8 mouse cellular contexts compared by ENCODE assay signal in genomic region chr10:39368572-39369135, GRCm38 (mm10). TPM values are rescaled to one million over a fixed set of nuclear protein-coding genes. Genes with fewer than 3 reads are reported as not detected.
A peak's percentile ranks its signal among the peaks of the same experiment; 100 is the strongest.
DNase-seq lines count a peak whose midpoint lies in the region; ATAC-seq and TF ChIP-seq lines count a peak whose summit lies in the region.

Gene Fyn, plus strand, starts transcription at chr10:39368855.

- no peak for TF ChIP-seq CTCF in CH12.LX (conservative IDR thresholded peaks at IDR 0.05 in 1 of 2, IDR thresholded peaks at IDR 0.05 in 1 of 2; ENCODE audit: low read depth in 2 of 2, low read length in 2 of 2)

- in situ Hi-C loops in CH12.LX (cut with MboI; ENCODE audit: low pct_ligation_motif_present, low pct_unique_long_range_greater_than_20kb, low sequenced_read_pairs) = no loop called here

- H3K27ac ChIP-seq in CH12.LX (ENCODE audit: insufficient read depth, low read depth) = no peak within 1 kb of the TSS
- peak within 1 kb of the TSS; percentile 91 for H3K27ac ChIP-seq in embryonic facial prominence, embryonic 15.5 days (replicated peaks)
- peak within 1 kb of the TSS; percentile 99 for H3K27ac ChIP-seq in hindbrain, embryonic 13.5 days
- H3K27ac ChIP-seq in liver, embryonic 15.5 days (replicated peaks) = peak within 1 kb of the TSS; percentile 80

- no peaks in the 10 kb centered on the region for H3K79me2 ChIP-seq in CH12.LX (replicated peaks; ENCODE audit: control insufficient read depth, extremely low read depth, insufficient read depth, poor library complexity, severe bottlenecking)

- H3K9ac ChIP-seq in CH12.LX (ENCODE audit: insufficient read depth, low read depth) = peak within 1 kb of the TSS; percentile 62
- peak within 1 kb of the TSS; percentile 80 for H3K9ac ChIP-seq in embryonic facial prominence, embryonic 15.5 days
- H3K9ac ChIP-seq in hindbrain, embryonic 13.5 days = peak within 1 kb of the TSS; percentile 100
- peak within 1 kb of the TSS; percentile 77 for H3K9ac ChIP-seq in liver, embryonic 15.5 days

- TF ChIP-seq EP300 in CH12.LX (IDR thresholded peaks at IDR 0.05; ENCODE audit: low read length) = no peak

- 33% methylated on average over 8 of the region's 8 CpGs for WGBS in embryonic facial prominence, embryonic 15.5 days
- WGBS in hindbrain, embryonic 13.5 days = 32% methylated on average over 8 of the region's 8 CpGs
- WGBS in liver, embryonic 15.5 days (ENCODE audit: insufficient replicate concordance) = 6% methylated on average over 8 of the region's 8 CpGs

- no peak for TF ChIP-seq RAD21 in CH12.LX (IDR thresholded peaks at IDR 0.05; ENCODE audit: low read depth, low read length)

- intact Hi-C loops in gastrocnemius, postnatal 36 days (cut with DNase I) = loop anchor here (10.0 kb wide), 1 partner anchor 194 kb away; no protein-coding TSS in a partner anchor

- H3K27me3 ChIP-seq in CH12.LX (replicated peaks) = no peaks in the 10 kb centered on the region
- H3K27me3 ChIP-seq in embryonic facial prominence, embryonic 15.5 days = peaks cover 3% of the 10 kb centered on the region; the same call in 1 of the 2 replicates
- no peaks in the 10 kb centered on the region for H3K27me3 ChIP-seq in hindbrain, embryonic 13.5 days
- peaks cover 3% of the 10 kb centered on the region; the same call in 1 of the 2 replicates for H3K27me3 ChIP-seq in liver, embryonic 15.5 days

- dilution Hi-C loops in CH12.LX (cut with MboI; ENCODE audit: extremely low pct_ligation_motif_present, extremely low pct_unique_long_range_greater_than_20kb, low sequenced_read_pairs) = no loop called here

- peaks cover 0 to 13% of the 10 kb centered on the region in 2 experiments for H3K36me3 ChIP-seq in CH12.LX (replicated peaks in 1 of 2; ENCODE audit: control insufficient read depth in 1 of 2, insufficient read depth in 1 of 2, low read length in 1 of 2)
- no peaks in the 10 kb centered on the region for H3K36me3 ChIP-seq in embryonic facial prominence, embryonic 15.5 days
- H3K36me3 ChIP-seq in hindbrain, embryonic 13.5 days = no peaks in the 10 kb centered on the region
- H3K36me3 ChIP-seq in liver, embryonic 15.5 days (replicated peaks) = no peaks in the 10 kb centered on the region

- DNase-seq in gastrocnemius, postnatal 4 days (ENCODE audit: low spot score in 2 of 2) = no peak
- no peak for DNase-seq in gastrocnemius, postnatal 36 days
- peak; percentile 12 for DNase-seq in CH12.LX (ENCODE audit: extremely low read depth)
- no peak for DNase-seq in retina, embryonic 14.5 days (ENCODE audit: low spot score)
- DNase-seq in cerebellum, postnatal 10 days = no peak

- H3K4me1 ChIP-seq in CH12.LX (ENCODE audit: control insufficient read depth in 1 of 2, insufficient read depth in 2 of 2) = peaks cover 0 to 30% of the 10 kb centered on the region in 2 experiments; a peak in 2 of 4 replicates
- H3K4me1 ChIP-seq in embryonic facial prominence, embryonic 15.5 days = peaks cover 22% of the 10 kb centered on the region
- H3K4me1 ChIP-seq in hindbrain, embryonic 13.5 days (replicated peaks) = peaks cover 38% of the 10 kb centered on the region
- H3K4me1 ChIP-seq in liver, embryonic 15.5 days (replicated peaks) = peaks cover 41% of the 10 kb centered on the region

- no peak for ATAC-seq in embryonic facial prominence, embryonic 15.5 days (ENCODE audit: insufficient number of reproducible peaks, low FRiP score, low TSS enrichment, low read depth)
- ATAC-seq in hindbrain, embryonic 13.5 days (ENCODE audit: low FRiP score) = no peak
- no peak for ATAC-seq in liver, embryonic 15.5 days (ENCODE audit: insufficient read depth)

- no peaks in the 10 kb centered on the region for H3K9me3 ChIP-seq in CH12.LX (replicated peaks; ENCODE audit: low read length)
- no peaks in the 10 kb centered on the region for H3K9me3 ChIP-seq in embryonic facial prominence, embryonic 15.5 days (replicated peaks)
- no peaks in the 10 kb centered on the region for H3K9me3 ChIP-seq in hindbrain, embryonic 13.5 days
- no peaks in the 10 kb centered on the region for H3K9me3 ChIP-seq in liver, embryonic 15.5 days (replicated peaks)

- TF ChIP-seq POLR2A in CH12.LX (IDR thresholded peaks at IDR 0.05; ENCODE audit: low read depth, low read length) = no peak

- H3K4me2 ChIP-seq in CH12.LX (ENCODE audit: insufficient read depth, low read depth, poor library complexity, severe bottlenecking) = peak within 1 kb of the TSS; percentile 85
- H3K4me2 ChIP-seq in embryonic facial prominence, embryonic 15.5 days (replicated peaks) = peak within 1 kb of the TSS; percentile 76
- H3K4me2 ChIP-seq in hindbrain, embryonic 13.5 days = peak within 1 kb of the TSS; percentile 63
- peak within 1 kb of the TSS; percentile 97 for H3K4me2 ChIP-seq in liver, embryonic 15.5 days

- peak within 1 kb of the TSS; percentile 57 to 90 (median 80) for H3K4me3 ChIP-seq in CH12.LX (replicated peaks in 1 of 3; ENCODE audit: low read depth in 2 of 3, low read length in 2 of 3, poor library complexity in 1 of 3)
- peak within 1 kb of the TSS; percentile 85 for H3K4me3 ChIP-seq in embryonic facial prominence, embryonic 15.5 days (replicated peaks)
- peak within 1 kb of the TSS; percentile 98 for H3K4me3 ChIP-seq in hindbrain, embryonic 13.5 days
- H3K4me3 ChIP-seq in liver, embryonic 15.5 days (replicated peaks) = peak within 1 kb of the TSS; percentile 83

TF ChIP-seq in CH12.LX, 34 proteins besides CTCF, POLR2A, EP300 and RAD21:
- TF ChIP-seq NELFE (IDR thresholded peaks at IDR 0.05; ENCODE audit: low read depth, low read length) (no peak), UBTF (IDR thresholded peaks at IDR 0.05; ENCODE audit: low read depth, low read length) (no peak), KAT2A (IDR thresholded peaks at IDR 0.05; ENCODE audit: insufficient replicate concordance, low read length) (no peak), CHD2 (IDR thresholded peaks at IDR 0.05; ENCODE audit: low read length) (no peak), PAX5 (IDR thresholded peaks at IDR 0.05; ENCODE audit: low read length) (no peak), JUN (IDR thresholded peaks at IDR 0.05; ENCODE audit: insufficient read depth, low read depth, low read length) (no peak), ZKSCAN1 (IDR thresholded peaks at IDR 0.05; ENCODE audit: borderline replicate concordance, low read depth, low read length) (no peak), MAZ (IDR thresholded peaks at IDR 0.05; ENCODE audit: low read depth, low read length) (no peak), SIN3A (IDR thresholded peaks at IDR 0.05; ENCODE audit: low read length) (no peak), IRF4 (IDR thresholded peaks at IDR 0.05; ENCODE audit: low read depth, low read length) (no peak), TBP (conservative IDR thresholded peaks at IDR 0.05; ENCODE audit: low read depth, low read length) (no peak), SMC3 (IDR thresholded peaks at IDR 0.05; ENCODE audit: low read depth, low read length) (no peak), RCOR1 (conservative IDR thresholded peaks at IDR 0.05; ENCODE audit: low read depth, low read length) (no peak), CHD1 (IDR thresholded peaks at IDR 0.05; ENCODE audit: low read depth, low read length) (no peak), MEF2A (IDR thresholded peaks at IDR 0.05; ENCODE audit: borderline replicate concordance, low read depth, low read length) (no peak), MAFK (IDR thresholded peaks at IDR 0.05; ENCODE audit: insufficient replicate concordance, low read length) (no peak), MAX (IDR thresholded peaks at IDR 0.05; ENCODE audit: low read length) (no peak), ETS1 (conservative IDR thresholded peaks at IDR 0.05; ENCODE audit: low read depth, low read length) (no peak; the same call in 1 of the 2 replicates), E2F4 (IDR thresholded peaks at IDR 0.05; ENCODE audit: insufficient replicate concordance, low read depth, low read length) (no peak), ZNF384 (IDR thresholded peaks at IDR 0.05; ENCODE audit: low read depth, low read length) (no peak)
TF ChIP-seq in CH12.LX: peak in this region for 0.

RNA-seq across cellular contexts. Expression of gene Fyn, which starts in this region (rescaled TPM):
- 10 to 100 TPM; 53.4 to 54.3 TPM for total RNA-seq in gastrocnemius, postnatal 4 days (2021)
- total RNA-seq in gastrocnemius, postnatal 36 days (2021) = 1 to 10 TPM; 6.7 to 8.0 TPM
- total RNA-seq in CH12.LX (2012; rRNA removed) = 9.5 and 14.9 TPM in 2 replicates
- 17.4 and 19.9 TPM in 2 replicates for total RNA-seq in CH12.LX (2014; rRNA removed)
- 42.4 and 43.9 TPM in 2 replicates for polyA plus RNA-seq in CH12.LX (2012; ENCODE audit: insufficient read length, low read depth)
- 42.8 and 53.2 TPM in 2 replicates for polyA plus RNA-seq in embryonic facial prominence, embryonic 15.5 days (2015; fragmentation: Nextera tagmentation; extraction: Ambion mirVana)
- polyA plus RNA-seq in hindbrain, embryonic 13.5 days (2015; fragmentation: Nextera tagmentation; extraction: Ambion mirVana) = 68.3 and 71.0 TPM in 2 replicates
- polyA plus RNA-seq in liver, embryonic 15.5 days (2015; fragmentation: Nextera tagmentation; extraction: Ambion mirVana) = 6.1 and 7.4 TPM in 2 replicates
